Mouse (Mus musculus) duodenum, adult 2 months (tissue): ENCODE measurements around the gene Sec31b. TPM values are rescaled to one million over a fixed set of nuclear protein-coding genes. Genes with fewer than 3 reads are reported as not detected.

ENCODE experiments used
- polyA plus RNA-seq: library from polyadenylated mRNA; depleted of rRNA; stranded (reverse); fragments of >200 nt; gene quantifications from 2 replicates; pipeline ENCODE4 v1.2.3, GENCODE M21; 2012; ENCODE audit warnings: low replicate concordance; rRNA removed

Sec31b gene
- 0.69 and 2.8 TPM in 2 replicates for polyA plus RNA-seq

GRCm38 (mm10) chr19:44545321-44546041 is at the start of gene Sec31b:
TSS of gene Sec31b (minus strand) at chr19:44545864.

DNA sequence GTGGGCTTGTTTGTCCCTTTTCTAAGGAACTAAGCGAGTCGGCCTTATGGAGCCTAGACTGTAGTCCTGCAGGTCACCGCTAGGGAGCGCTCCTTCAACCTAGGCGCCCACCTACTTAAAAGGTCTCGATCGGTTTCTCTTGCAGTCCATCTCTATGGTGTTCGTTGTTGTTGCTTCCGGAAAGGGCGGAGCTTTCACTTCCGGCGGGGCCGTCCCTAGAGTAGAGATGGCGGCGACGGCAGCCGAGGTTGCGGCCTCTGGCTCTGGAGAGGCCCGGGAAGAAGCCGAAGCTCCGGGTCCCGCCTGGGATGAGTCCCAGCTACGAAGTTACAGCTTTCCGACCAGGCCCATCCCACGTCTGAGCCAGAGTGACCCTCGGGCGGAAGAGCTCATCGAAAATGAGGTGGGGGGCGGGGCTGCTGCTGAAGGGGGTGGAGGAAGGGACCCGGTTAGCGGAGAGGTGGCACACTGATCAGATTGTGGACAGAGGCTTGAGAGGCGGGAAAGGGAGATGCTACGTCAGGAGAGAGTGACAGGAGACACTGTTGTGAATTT is 17.1 kb upstream of the Sec31b start, which contains the start of gene Hif1an:
Gene Hif1an (plus strand): TSS at position 199 of the 555 bp plus-strand sequence.

GRCm38 (mm10) chr19:44554861-44555590 is 9.4 kb upstream of the Sec31b start, which contains the start of gene Ndufb8:
TSS of gene Ndufb8 (minus strand) at chr19:44555440.

GRCm38 (mm10) chr19:44552731-44553130 is 7.1 kb upstream of the Sec31b start, which contains the start of gene Gm20538:
TSS of gene Gm20538 (minus strand) at chr19:44552831.

DNA sequence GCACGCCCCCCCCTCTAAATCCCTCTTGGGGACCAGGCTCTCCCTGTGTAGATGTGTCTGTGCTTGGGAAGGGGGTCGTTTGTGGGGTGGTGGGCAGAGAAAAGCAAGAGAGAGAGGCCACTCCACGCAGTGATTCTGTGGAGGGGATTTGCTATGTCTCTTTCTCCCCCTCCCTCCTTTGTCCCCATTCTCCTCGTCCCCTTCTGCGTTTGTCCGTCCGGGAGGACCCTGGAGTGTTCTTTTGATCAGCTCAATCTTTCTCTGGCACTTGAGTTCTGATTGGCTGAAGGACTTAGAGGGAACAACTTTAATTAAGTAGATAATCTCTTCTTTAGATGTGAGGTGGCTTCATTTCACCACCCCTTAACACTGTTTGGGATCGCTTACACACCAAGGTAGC is 52.5 kb downstream of the Sec31b start, which contains the start of gene Wnt8b:
Gene Wnt8b (plus strand): TSS at position 345 of the 400 bp plus-strand sequence.

Other genes with a start within 250 kb of the Sec31b start
- gene Scd4, start 212.8 kb downstream of the Sec31b start, polyA plus RNA-seq, result 0.04 and 0.09 TPM in 2 replicates
- gene Scd1, start 138.0 kb downstream of the Sec31b start, polyA plus RNA-seq, result 43.2 and 112 TPM in 2 replicates
- gene Wnt8b, start 52.4 kb downstream of the Sec31b start, polyA plus RNA-seq, result not detected in 2 replicates
- not detected in 2 replicates for gene Gm20538, start 7.0 kb upstream of the Sec31b start, polyA plus RNA-seq
- gene Ndufb8, start 9.6 kb upstream of the Sec31b start, polyA plus RNA-seq, result 634 and 747 TPM in 2 replicates
- gene Hif1an, start 17.0 kb upstream of the Sec31b start, polyA plus RNA-seq, result 7.2 and 9.6 TPM in 2 replicates
- not detected in 2 replicates for gene Pax2, start 210.2 kb upstream of the Sec31b start, polyA plus RNA-seq